Mouse (Mus musculus) limb, embryonic 10.5 days (tissue): Measurements from ENCODE around the gene Sec23ip. TPM values are rescaled to one million over a fixed set of nuclear protein-coding genes. Genes with fewer than 3 reads are reported as not detected.
"Not testable (repeated sequence)": the region's sequence is repeated elsewhere in the genome, so short reads cannot be mapped to it uniquely, and the experiment has no call there.

Experiments
- DNase-seq: peaks from one replicate; pipeline ENCODE4 v3.0.0-alpha.2; 2017; ENCODE audit warnings: low spot score
- H3K27ac ChIP-seq: fragments of 300-500 bp; sonication (generic); 2 replicates; pipeline ENCODE4 v1.5.1; 2016; ENCODE audit warnings: mild to moderate bottlenecking
- H3K27me3 ChIP-seq: fragments of 300-500 bp; sonication (generic); 2 replicates; pipeline ENCODE4 v1.6.1; 2016; ENCODE audit warnings: low read depth, mild to moderate bottlenecking; ENCODE audit not compliant: poor library complexity, severe bottlenecking
- H3K36me3 ChIP-seq: fragments of 300-500 bp; sonication (generic); 2 replicates; pipeline ENCODE4 v1.6.1; 2016; ENCODE audit warnings: mild to moderate bottlenecking, moderate library complexity
- H3K4me1 ChIP-seq: fragments of 300-500 bp; sonication (generic); 2 replicates; pipeline ENCODE4 v1.6.1; 2016
- H3K4me3 ChIP-seq: fragments of 300-500 bp; sonication (generic); 2 replicates; pipeline ENCODE4 v1.5.1; 2016; ENCODE audit warnings: mild to moderate bottlenecking, moderate library complexity
- H3K9me3 ChIP-seq: fragments of 300-500 bp; sonication (generic); replicated peaks from 2 replicates; pipeline ENCODE4 v1.6.1; 2016; ENCODE audit warnings: mild to moderate bottlenecking
- WGBS: fragments of 180-500 bp; shearing (Covaris S2); methylation state at CpG from one replicate; pipeline ENCODE4 v1.1.7; 2016; 5-methylcytosine and 5-hydroxymethylcytosine counted together
- polyA plus RNA-seq: library from polyadenylated mRNA; unstranded; fragments of >200 nt; fragmentation: Nextera tagmentation; extraction: Ambion mirVana; gene quantifications from 2 replicates; pipeline ENCODE4 v1.2.1, GENCODE M21; 2016

The Sec23ip gene
- polyA plus RNA-seq: 37.1 and 39.1 TPM in 2 replicates

DNA sequence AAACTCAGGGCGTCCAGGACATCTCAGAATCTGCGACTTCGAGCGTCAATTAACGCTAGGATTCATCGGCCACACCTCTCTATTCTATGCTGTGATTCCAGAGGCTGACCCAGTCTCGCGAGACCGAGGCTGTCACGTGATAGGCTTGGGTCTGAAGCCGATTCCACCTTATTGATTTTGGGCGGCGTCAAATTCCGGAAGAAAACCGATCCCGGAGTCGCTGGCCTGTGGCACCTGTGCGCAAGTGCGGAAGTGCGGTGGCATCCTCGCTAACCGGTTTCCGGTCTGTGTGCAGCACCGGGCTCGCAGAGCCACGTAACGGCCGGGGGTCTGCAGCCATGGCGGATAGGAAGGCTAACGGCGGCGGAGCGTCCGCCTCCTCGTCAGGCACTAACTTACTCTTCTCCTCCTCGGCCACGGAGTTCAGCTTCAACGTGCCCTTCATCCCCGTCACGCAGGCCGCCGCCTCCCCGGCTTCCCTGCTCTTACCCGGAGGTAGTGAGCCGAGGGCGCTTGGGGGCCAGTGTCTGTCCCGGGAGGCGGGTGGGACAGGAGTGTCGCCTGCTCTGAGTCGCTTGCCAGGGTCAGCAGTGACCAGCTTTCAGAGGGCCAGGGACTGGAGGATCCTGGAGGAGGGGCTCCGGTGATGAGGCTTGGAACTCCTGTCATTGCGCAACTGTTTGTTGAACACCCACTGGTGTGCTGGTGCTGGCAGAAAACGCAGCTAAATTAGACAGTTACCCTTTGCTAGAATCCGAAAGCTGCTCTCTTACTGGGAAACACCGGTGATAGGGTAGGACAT is at the start of gene Sec23ip:
Sec23ip (plus strand) TSS at position 260 of the 802 bp plus-strand sequence.
- under 1% methylated on average over 50 of the region's 55 CpGs for WGBS
- DNase-seq: peak; percentile 99
- peak within 1 kb of the TSS; percentile 89 for H3K27ac ChIP-seq
- H3K4me1 ChIP-seq: peaks cover 14% of the 10 kb centered on the region
- peak within 1 kb of the TSS; percentile 99 for H3K4me3 ChIP-seq
- peaks cover 13% of the 10 kb centered on the region for H3K36me3 ChIP-seq
- H3K9me3 ChIP-seq: no peaks in the 10 kb centered on the region
- peaks cover 4% of the 10 kb centered on the region; the same call in 1 of the 2 replicates for H3K27me3 ChIP-seq

DNA sequence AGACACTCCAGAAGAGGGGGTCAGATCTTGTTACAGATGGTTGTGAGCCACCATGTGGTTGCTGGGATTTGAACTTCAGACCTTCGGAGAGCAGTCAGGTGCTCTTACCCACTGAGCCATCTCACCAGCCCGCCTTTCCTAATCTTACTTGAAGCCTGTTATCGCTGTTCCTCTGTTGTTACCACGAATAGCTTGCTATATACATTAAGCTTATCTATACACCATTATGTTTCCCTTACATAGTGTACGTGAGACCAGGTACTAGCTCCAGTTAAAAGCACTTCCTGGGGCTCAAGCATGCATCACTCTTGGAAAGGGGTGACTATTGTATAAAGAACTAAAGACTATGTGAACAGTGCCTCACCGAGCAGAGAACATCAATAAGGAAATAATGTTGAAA is 44.8 kb upstream of the Sec23ip start:
- H3K4me1 ChIP-seq, H3K27ac ChIP-seq, DNase-seq, H3K4me3 ChIP-seq, H3K9me3 ChIP-seq, H3K27me3 ChIP-seq: not testable (repeated sequence)
- H3K36me3 ChIP-seq: peaks cover 93% of the 10 kb centered on the region
- 92% methylated on average over 6 of the region's 6 CpGs for WGBS

DNA sequence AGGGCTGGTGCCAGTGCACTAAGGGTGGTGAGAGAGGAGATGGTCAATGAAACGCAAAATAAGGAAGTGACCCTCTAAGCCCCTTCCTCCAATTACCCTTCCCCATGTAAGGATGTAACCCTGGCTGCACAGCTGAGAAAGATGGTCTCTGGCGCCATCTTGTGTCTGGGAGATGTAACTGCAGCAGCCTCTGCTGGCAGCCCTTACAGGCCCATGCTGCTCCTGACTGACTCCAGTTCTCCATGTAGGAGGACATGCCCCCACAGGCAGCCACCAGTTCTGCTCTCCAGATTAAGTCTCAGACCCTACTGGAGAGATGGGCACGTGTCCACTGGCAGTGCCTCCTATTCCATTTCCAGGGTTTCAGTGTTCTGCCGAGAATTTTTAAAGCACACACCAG is 39.0 kb upstream of the Sec23ip start:
- Histone ChIP-seq H3K27ac (no peak overlapping the region), H3K4me3 (no peak overlapping the region), H3K4me1 (no peaks in the 10 kb centered on the region), H3K36me3 (peaks cover 100% of the 10 kb centered on the region), H3K27me3 (no peaks in the 10 kb centered on the region), H3K9me3 (no peaks in the 10 kb centered on the region)
- DNase-seq: peak; percentile 75
- WGBS: 29% methylated on average over 4 of the region's 4 CpGs

DNA sequence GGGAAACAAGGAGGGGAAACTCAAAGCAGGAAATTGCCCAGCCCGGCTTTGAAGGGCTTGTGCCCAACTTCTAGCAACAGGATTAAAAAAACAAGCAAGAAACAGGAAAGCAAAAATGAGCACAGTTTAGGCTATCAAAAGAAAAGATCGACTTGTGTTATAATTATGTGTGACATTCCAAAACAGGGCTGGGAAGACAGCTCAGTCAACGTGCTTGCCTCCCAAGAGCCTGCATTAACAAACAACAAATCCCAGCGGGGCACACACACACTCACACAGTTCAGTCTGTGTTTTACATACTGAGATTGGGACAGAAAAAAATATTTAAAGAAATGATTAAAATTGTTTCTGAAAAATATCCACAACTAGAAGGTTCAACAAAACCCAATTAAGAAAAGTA is 26.8 kb upstream of the Sec23ip start:
- Histone ChIP-seq H3K4me1 (no peaks in the 10 kb centered on the region), H3K4me3 (no peak overlapping the region), H3K27me3 (no peaks in the 10 kb centered on the region), H3K9me3 (no peaks in the 10 kb centered on the region), H3K36me3 (peaks cover 100% of the 10 kb centered on the region), H3K27ac (no peak overlapping the region)
- 88% methylated on average over 4 of the region's 4 CpGs for WGBS
- no peak for DNase-seq

DNA sequence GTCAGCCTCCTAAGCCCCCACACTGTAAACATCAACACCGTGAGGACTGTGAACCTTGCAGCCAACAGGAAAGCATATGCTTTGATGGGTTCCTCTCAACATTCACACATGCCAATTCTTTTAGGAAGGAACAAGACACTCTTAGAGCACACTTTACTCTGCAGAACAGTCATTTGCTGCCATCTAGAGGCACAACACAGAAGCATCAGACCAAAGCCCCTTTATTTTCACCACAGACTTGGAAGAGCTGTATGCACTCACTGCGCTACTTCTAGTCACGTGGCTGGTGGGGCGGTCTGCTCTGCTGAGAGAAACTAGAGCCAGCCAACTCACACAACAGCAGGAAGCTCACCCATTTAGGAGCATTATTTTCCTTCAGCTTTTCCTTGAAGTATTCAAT is 20.0 kb upstream of the Sec23ip start:
- Histone ChIP-seq H3K36me3 (peaks cover 58% of the 10 kb centered on the region), H3K27me3 (no peaks in the 10 kb centered on the region), H3K27ac (no peak overlapping the region), H3K4me1 (peaks cover 4% of the 10 kb centered on the region; the same call in 1 of the 2 replicates), H3K9me3 (no peaks in the 10 kb centered on the region), H3K4me3 (no peak overlapping the region)
- DNase-seq: peak; percentile 41
- WGBS: 59% methylated on average over 4 of the region's 4 CpGs

DNA sequence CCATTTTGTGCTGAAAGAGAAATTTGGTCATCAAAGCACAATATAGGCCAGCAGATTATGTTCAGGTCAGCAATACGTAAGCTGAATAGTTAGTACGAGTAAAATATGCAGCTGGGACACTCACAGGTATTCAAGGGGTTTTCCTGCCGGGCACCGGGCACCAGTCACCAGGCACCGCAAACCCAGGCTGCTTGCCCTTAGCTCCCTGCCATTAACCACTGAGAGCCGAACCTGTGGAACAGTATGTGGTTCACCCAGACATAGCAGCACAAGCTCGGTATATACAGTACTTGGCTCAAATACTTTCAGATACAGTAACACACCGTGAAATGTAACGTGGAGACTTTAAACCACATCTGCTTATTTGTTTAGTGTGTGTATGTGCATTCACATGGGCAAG is 19.6 kb upstream of the Sec23ip start:
- H3K27me3 ChIP-seq: no peaks in the 10 kb centered on the region
- H3K4me3 ChIP-seq: no peak overlapping the region
- peaks cover 54% of the 10 kb centered on the region for H3K36me3 ChIP-seq
- peaks cover 4% of the 10 kb centered on the region; the same call in 1 of the 2 replicates for H3K4me1 ChIP-seq
- WGBS: 91% methylated on average over 9 of the region's 9 CpGs
- no peak for DNase-seq
- no peaks in the 10 kb centered on the region for H3K9me3 ChIP-seq
- H3K27ac ChIP-seq: no peak overlapping the region

DNA sequence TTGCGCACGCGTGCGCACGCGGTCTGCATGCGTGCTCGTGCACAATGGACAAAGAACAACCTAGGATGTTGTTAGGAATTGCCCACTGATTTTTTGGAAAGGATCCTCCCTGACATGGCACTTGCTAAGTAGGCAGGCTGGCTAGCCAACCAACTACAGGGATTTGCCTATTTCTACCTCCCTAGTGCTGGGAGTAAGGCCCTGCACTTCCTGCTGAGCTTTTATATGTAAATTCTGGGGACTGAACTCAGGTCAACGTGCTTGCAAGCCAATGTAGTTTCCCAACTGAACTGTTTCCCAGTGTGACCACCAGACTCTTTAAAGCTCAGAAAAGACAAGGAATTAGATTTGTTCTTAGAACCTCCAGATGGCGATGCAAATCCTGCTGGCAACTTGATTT is 17.7 kb upstream of the Sec23ip start:
- Histone ChIP-seq H3K4me3 (no peak overlapping the region), H3K27ac (no peak overlapping the region), H3K9me3 (no peaks in the 10 kb centered on the region), H3K36me3 (peaks cover 36% of the 10 kb centered on the region), H3K27me3 (no peaks in the 10 kb centered on the region), H3K4me1 (peaks cover 4% of the 10 kb centered on the region; the same call in 1 of the 2 replicates)
- DNase-seq: no peak
- WGBS: 68% methylated on average over 10 of the region's 10 CpGs

DNA sequence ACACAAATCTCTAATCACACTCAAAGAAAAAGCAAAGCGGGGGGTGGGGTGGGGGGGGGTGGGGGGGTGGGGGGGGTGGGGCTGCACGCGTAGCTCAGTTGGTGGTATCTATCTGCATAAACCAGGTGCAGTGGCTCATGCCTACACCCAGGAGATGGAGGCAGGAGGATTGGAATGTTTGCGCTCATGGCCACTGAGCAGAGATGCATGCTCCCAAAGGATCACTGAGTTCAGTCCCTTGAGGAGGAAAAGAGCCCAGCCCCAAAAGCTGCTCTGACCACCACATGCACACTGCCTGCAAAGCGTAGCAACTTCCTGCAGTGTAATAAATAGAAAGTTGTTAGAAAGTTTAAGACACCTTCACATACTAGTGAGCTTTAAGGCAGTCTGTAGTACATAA is 17.0 kb upstream of the Sec23ip start:
- H3K27me3 ChIP-seq: no peaks in the 10 kb centered on the region
- DNase-seq: no peak
- H3K27ac ChIP-seq: no peak overlapping the region
- peaks cover 4% of the 10 kb centered on the region; the same call in 1 of the 2 replicates for H3K4me1 ChIP-seq
- H3K4me3 ChIP-seq: no peak overlapping the region
- H3K9me3 ChIP-seq: no peaks in the 10 kb centered on the region
- WGBS: 60% methylated on average over 5 of the region's 5 CpGs
- H3K36me3 ChIP-seq: peaks cover 29% of the 10 kb centered on the region

DNA sequence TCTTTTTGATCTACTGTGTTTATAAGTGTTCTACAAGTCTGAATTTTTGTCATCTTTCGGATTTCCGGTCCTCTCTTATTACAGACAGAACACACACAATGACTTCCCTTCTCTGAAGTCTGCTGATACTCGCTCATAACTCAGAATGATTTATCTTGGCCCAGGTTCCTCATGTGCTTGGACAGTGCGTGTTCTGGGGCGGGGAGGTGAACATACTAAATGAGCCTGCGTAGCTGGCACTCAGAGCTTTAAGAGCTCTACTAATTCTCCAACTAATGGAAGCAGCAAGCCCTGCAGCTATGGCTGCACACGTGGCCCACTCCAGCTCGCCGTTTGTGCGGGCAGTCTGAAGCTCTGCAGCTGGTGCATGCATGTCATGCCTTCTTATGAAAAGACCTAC is 16.0 kb upstream of the Sec23ip start:
- H3K27me3 ChIP-seq: no peaks in the 10 kb centered on the region
- no peak for DNase-seq
- H3K4me1 ChIP-seq: peaks cover 4% of the 10 kb centered on the region; the same call in 1 of the 2 replicates
- WGBS: 92% methylated on average over 10 of the region's 10 CpGs
- H3K27ac ChIP-seq: no peak overlapping the region
- H3K9me3 ChIP-seq: no peaks in the 10 kb centered on the region
- H3K36me3 ChIP-seq: peaks cover 18% of the 10 kb centered on the region
- no peak overlapping the region for H3K4me3 ChIP-seq

DNA sequence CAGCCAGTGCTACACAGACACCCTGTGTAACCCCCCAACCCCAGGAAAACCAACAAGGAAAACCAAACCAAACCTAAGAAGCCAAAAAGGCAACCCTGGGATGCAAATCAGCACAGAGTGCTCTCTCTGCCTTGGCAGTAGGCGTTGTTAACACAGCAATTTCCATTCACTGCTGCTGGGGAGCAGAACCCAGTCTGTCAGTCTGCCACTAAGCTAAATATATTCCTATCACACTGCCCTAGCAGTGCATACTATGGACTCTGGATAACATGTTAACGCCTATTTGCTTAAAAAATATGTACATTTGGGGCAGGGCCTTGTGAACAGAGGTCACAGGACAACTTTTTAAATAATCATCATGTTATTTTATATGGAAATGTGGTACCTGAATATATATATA is 13.2 kb upstream of the Sec23ip start:
- H3K4me3 ChIP-seq: no peak overlapping the region
- peaks cover 28% of the 10 kb centered on the region for H3K36me3 ChIP-seq
- H3K27me3 ChIP-seq: no peaks in the 10 kb centered on the region
- WGBS: 72% methylated on average over 2 of the region's 2 CpGs
- H3K27ac ChIP-seq: no peak overlapping the region
- no peaks in the 10 kb centered on the region; the same call in 1 of the 2 replicates for H3K4me1 ChIP-seq
- no peaks in the 10 kb centered on the region for H3K9me3 ChIP-seq
- no peak for DNase-seq

DNA sequence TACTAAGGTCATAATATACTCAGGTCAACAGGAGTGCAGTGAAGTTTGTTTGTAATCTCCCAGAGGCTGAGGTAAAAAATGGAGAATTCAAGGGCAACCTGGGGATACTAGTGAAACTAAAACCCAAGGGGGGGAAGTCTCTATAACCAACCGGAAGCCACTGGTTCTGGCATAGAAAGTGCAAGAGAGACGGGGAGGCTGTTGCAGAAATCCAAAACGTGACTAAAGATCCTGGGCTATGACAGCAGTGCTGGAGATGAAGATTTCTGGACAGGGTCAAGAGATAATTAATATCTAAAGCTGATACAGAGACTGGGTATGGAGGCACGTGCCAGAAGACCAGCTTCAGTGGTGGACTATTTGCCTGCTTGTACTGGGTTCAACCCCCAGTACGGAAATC is 6.7 kb upstream of the Sec23ip start:
- WGBS: 84% methylated on average over 5 of the region's 5 CpGs

DNA sequence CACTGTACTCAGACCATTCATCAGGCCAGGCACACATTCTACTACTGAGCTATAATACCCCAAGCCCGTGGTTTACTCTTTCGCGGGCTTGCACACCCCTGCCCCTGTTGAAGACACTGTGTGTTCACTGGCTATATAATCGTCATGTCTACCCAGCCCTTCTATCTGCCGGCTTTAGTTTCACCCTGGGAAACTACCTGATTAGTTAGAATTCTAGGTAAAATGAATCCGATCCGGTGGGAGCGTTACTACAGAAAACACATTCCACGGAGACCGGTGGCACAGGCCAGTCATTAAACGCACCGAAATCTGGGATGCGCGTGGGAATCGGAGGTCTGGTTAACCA is 5.7 kb upstream of the Sec23ip start:
- H3K27me3 ChIP-seq: peaks cover 4% of the 10 kb centered on the region; the same call in 1 of the 2 replicates
- peak overlapping the region; percentile 99 for H3K4me3 ChIP-seq
- H3K9me3 ChIP-seq: no peaks in the 10 kb centered on the region
- WGBS: 4% methylated on average over 15 of the region's 15 CpGs
- peaks cover 15% of the 10 kb centered on the region for H3K4me1 ChIP-seq
- DNase-seq: no peak
- no peak overlapping the region for H3K27ac ChIP-seq
- peaks cover 37% of the 10 kb centered on the region for H3K36me3 ChIP-seq

More for the DNA sequence above, 6.7 kb upstream of the Sec23ip start:
- H3K9me3 ChIP-seq: no peaks in the 10 kb centered on the region
- peaks cover 14% of the 10 kb centered on the region for H3K4me1 ChIP-seq
- H3K36me3 ChIP-seq: peaks cover 37% of the 10 kb centered on the region
- no peak overlapping the region for H3K27ac ChIP-seq
- DNase-seq: no peak
- peaks cover 2% of the 10 kb centered on the region; the same call in 1 of the 2 replicates for H3K27me3 ChIP-seq
- H3K4me3 ChIP-seq: peak overlapping the region; percentile 99

DNA sequence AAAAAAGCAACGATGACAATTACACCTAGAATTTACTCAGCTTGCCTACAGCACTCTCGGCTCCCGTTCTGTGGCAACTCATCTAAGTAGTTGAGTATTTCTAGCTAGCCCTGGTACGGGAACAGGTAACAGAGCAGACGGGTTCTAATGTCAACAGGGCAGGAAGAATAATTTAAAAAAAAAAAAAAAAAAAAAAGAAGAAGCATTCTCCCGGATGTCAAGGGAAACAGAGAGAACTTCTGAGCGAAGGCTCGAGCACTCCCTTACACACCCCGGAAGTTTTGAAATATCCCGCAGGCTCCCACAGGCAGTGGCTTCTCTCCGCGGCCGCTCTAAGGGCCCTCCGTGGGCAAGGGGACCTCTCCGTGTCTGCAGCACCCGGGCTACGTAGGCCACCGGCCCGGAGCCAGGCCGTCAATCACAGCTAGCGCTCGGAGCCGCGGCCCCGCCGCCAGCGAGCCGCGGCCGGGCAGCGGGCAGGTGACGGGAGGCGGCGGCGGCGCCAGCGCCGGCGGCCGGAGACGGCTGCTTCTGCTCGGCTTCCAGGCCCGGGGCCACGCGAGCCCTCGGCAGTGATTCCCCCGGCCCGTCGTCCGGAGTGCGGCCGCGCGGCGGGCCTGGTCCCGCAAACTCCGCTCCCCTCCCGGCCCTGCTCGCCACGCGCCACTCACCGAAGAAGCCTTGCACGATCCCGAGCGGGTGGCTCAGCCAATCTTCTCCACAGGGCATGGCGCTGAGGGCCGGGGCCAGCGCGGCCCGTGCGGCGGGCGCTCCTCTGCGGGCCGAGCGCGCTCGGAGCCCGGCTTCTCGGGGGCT is 5.1 kb upstream of the Sec23ip start:
- Histone ChIP-seq H3K36me3 (peaks cover 33% of the 10 kb centered on the region), H3K4me1 (peaks cover 18% of the 10 kb centered on the region), H3K4me3 (peak overlapping the region; percentile 99), H3K9me3 (no peaks in the 10 kb centered on the region), H3K27me3 (peaks cover 4% of the 10 kb centered on the region; the same call in 1 of the 2 replicates), H3K27ac (peak overlapping the region; percentile 98)
- DNase-seq: no peak
- WGBS: under 1% methylated on average over 80 of the region's 80 CpGs
